Mouse (Mus musculus): ENCODE measurements around the gene Gm17571.

The Gm17571 gene

GRCm38 (mm10) chr9:13446703-13447285 lies at the start of gene Gm17571:
Gene Gm17571 (minus strand): TSS chr9:13446753.
- DNase-seq (ENCODE audit: low spot score), result no peak

- no peak for DNase-seq (ENCODE audit: low spot score)
Measured at GRCm38 (mm10) chr9:13495530-13495929, 49.0 kb upstream of the Gm17571 start.

- DNase-seq (ENCODE audit: low spot score), result no peak
Measured at GRCm38 (mm10) chr9:13493746-13494145, 47.2 kb upstream of the Gm17571 start.

- DNase-seq (ENCODE audit: low spot score), result no peak
Measured at GRCm38 (mm10) chr9:13492807-13493206, 46.3 kb upstream of the Gm17571 start.

- no peak for DNase-seq (ENCODE audit: low spot score)
Measured at GRCm38 (mm10) chr9:13491854-13492620, 45.5 kb upstream of the Gm17571 start.

- DNase-seq (ENCODE audit: low spot score), result no peak
Measured at GRCm38 (mm10) chr9:13491107-13491506, 44.6 kb upstream of the Gm17571 start.

- DNase-seq (ENCODE audit: low spot score), result no peak
Measured at GRCm38 (mm10) chr9:13485914-13486313, 39.4 kb upstream of the Gm17571 start.

- no peak for DNase-seq (ENCODE audit: low spot score)
Measured at GRCm38 (mm10) chr9:13484267-13485240, 38.0 kb upstream of the Gm17571 start.

- DNase-seq (ENCODE audit: low spot score), result no peak
Measured at GRCm38 (mm10) chr9:13483199-13484068, 36.9 kb upstream of the Gm17571 start.

- no peak for DNase-seq (ENCODE audit: low spot score)
Measured at GRCm38 (mm10) chr9:13479275-13479674, 32.7 kb upstream of the Gm17571 start.

GRCm38 (mm10) chr9:13474951-13475350 lies 28.4 kb upstream of the Gm17571 start:
- no peak for DNase-seq (ENCODE audit: low spot score)

GRCm38 (mm10) chr9:13470013-13470412 lies 23.5 kb upstream of the Gm17571 start:
- DNase-seq (ENCODE audit: low spot score), result no peak

GRCm38 (mm10) chr9:13468778-13469177 lies 22.2 kb upstream of the Gm17571 start:
- DNase-seq (ENCODE audit: low spot score), result no peak

GRCm38 (mm10) chr9:13467745-13468144 lies 21.2 kb upstream of the Gm17571 start:
- DNase-seq (ENCODE audit: low spot score), result no peak

GRCm38 (mm10) chr9:13466816-13467215 lies 20.3 kb upstream of the Gm17571 start:
- no peak for DNase-seq (ENCODE audit: low spot score)

- DNase-seq (ENCODE audit: low spot score), result no peak
Measured at GRCm38 (mm10) chr9:13466351-13466750, 19.8 kb upstream of the Gm17571 start.

- no peak for DNase-seq (ENCODE audit: low spot score)
Measured at GRCm38 (mm10) chr9:13465358-13466020, 18.9 kb upstream of the Gm17571 start.

GRCm38 (mm10) chr9:13460926-13461325 lies 14.4 kb upstream of the Gm17571 start:
- DNase-seq (ENCODE audit: low spot score), result no peak

- no peak for DNase-seq (ENCODE audit: low spot score)
Measured at GRCm38 (mm10) chr9:13460012-13460411, 13.5 kb upstream of the Gm17571 start.

GRCm38 (mm10) chr9:13459371-13459770 lies 12.8 kb upstream of the Gm17571 start:
- DNase-seq (ENCODE audit: low spot score), result no peak

- no peak for DNase-seq (ENCODE audit: low spot score)
Measured at GRCm38 (mm10) chr9:13457774-13458173, 11.2 kb upstream of the Gm17571 start.
